Mouse (Mus musculus): ENCODE results near the gene Macrod2. TPM values are rescaled to one million over a fixed set of nuclear protein-coding genes. Genes with fewer than 3 reads are reported as not detected.

Macrod2 gene
- polyA plus RNA-seq, 1 experiment from 2014 or later, result 31.1 TPM

- Histone ChIP-seq H3K27ac (ENCODE audit: low read depth) (no peak overlapping the region), H3K36me3 (ENCODE audit: insufficient read depth) (no peaks in the 10 kb centered on the region), H3K27me3 (ENCODE audit: insufficient read depth, low read length) (no peaks in the 10 kb centered on the region), H3K4me2 (no peak overlapping the region), H3K4me1 (ENCODE audit: insufficient read depth) (no peaks in the 10 kb centered on the region), H3K4me3 (ENCODE audit: low read depth, low read length) (no peak overlapping the region), H3K9me3 (ENCODE audit: low read depth, low read length) (no peaks in the 10 kb centered on the region), H3K9ac (no peak overlapping the region)
- WGBS, result 14% methylated on average over 11 of the region's 11 CpGs
- TF ChIP-seq CTCF (IDR thresholded peaks at IDR 0.05; ENCODE audit: low read depth), result peak; percentile 90
- peak; percentile 92 for DNase-seq
- ATAC-seq (ENCODE audit: insufficient read depth), result peak; percentile 89; the same call in 1 of the 2 replicates
Observed at GRCm38 (mm10) chr2:142253913-142254312, 1858.8 kb downstream of the Macrod2 start.

GRCm38 (mm10) chr2:142254566-142254965 is 1859.5 kb downstream of the Macrod2 start:
- H3K27me3 ChIP-seq (ENCODE audit: insufficient read depth, low read length), result no peaks in the 10 kb centered on the region
- no peaks in the 10 kb centered on the region for H3K4me1 ChIP-seq (ENCODE audit: insufficient read depth)
- no peak overlapping the region for H3K27ac ChIP-seq (ENCODE audit: low read depth)
- no peak overlapping the region for H3K4me3 ChIP-seq (ENCODE audit: low read depth, low read length)
- no peak overlapping the region for H3K4me2 ChIP-seq
- no peaks in the 10 kb centered on the region for H3K36me3 ChIP-seq (ENCODE audit: insufficient read depth)
- no peak for ATAC-seq (ENCODE audit: insufficient read depth)
- no peaks in the 10 kb centered on the region for H3K9me3 ChIP-seq (ENCODE audit: low read depth, low read length)
- DNase-seq, result no peak
- TF ChIP-seq CTCF (IDR thresholded peaks at IDR 0.05; ENCODE audit: low read depth), result no peak
- 79% methylated on average over 6 of the region's 6 CpGs for WGBS
- H3K9ac ChIP-seq, result no peak overlapping the region

GRCm38 (mm10) chr2:142257501-142257900 is 1862.4 kb downstream of the Macrod2 start:
- ATAC-seq (ENCODE audit: insufficient read depth) (no peak), DNase-seq (no peak)
- H3K9ac ChIP-seq, result no peak overlapping the region
- H3K36me3 ChIP-seq (ENCODE audit: insufficient read depth), result no peaks in the 10 kb centered on the region
- H3K4me3 ChIP-seq (ENCODE audit: low read depth, low read length), result no peak overlapping the region
- H3K4me2 ChIP-seq, result no peak overlapping the region
- H3K27me3 ChIP-seq (ENCODE audit: insufficient read depth, low read length), result no peaks in the 10 kb centered on the region
- H3K27ac ChIP-seq (ENCODE audit: low read depth), result no peak overlapping the region
- no peak for TF ChIP-seq CTCF (IDR thresholded peaks at IDR 0.05; ENCODE audit: low read depth)
- no peaks in the 10 kb centered on the region for H3K4me1 ChIP-seq (ENCODE audit: insufficient read depth)
- H3K9me3 ChIP-seq (ENCODE audit: low read depth, low read length), result no peaks in the 10 kb centered on the region
- WGBS, result 90% methylated on average over 1 of the region's 1 CpGs

GRCm38 (mm10) chr2:142261046-142261445 is 1865.9 kb downstream of the Macrod2 start:
- 72% methylated on average over 6 of the region's 6 CpGs for WGBS
- Histone ChIP-seq H3K36me3 (ENCODE audit: insufficient read depth) (no peaks in the 10 kb centered on the region), H3K9me3 (ENCODE audit: low read depth, low read length) (no peaks in the 10 kb centered on the region), H3K27ac (ENCODE audit: low read depth) (no peak overlapping the region), H3K4me1 (ENCODE audit: insufficient read depth) (no peaks in the 10 kb centered on the region), H3K9ac (no peak overlapping the region), H3K4me2 (no peak overlapping the region), H3K4me3 (ENCODE audit: low read depth, low read length) (no peak overlapping the region), H3K27me3 (ENCODE audit: insufficient read depth, low read length) (no peaks in the 10 kb centered on the region)
- no peak for TF ChIP-seq CTCF (IDR thresholded peaks at IDR 0.05; ENCODE audit: low read depth)
- ATAC-seq (ENCODE audit: insufficient read depth) (no peak), DNase-seq (no peak)

- 76% methylated on average over 2 of the region's 2 CpGs for WGBS
- ATAC-seq (ENCODE audit: insufficient read depth) (no peak), DNase-seq (no peak)
- Histone ChIP-seq H3K9me3 (ENCODE audit: low read depth, low read length) (no peaks in the 10 kb centered on the region), H3K9ac (no peak overlapping the region), H3K27me3 (ENCODE audit: insufficient read depth, low read length) (no peaks in the 10 kb centered on the region), H3K27ac (ENCODE audit: low read depth) (no peak overlapping the region), H3K4me1 (ENCODE audit: insufficient read depth) (no peaks in the 10 kb centered on the region), H3K36me3 (ENCODE audit: insufficient read depth) (no peaks in the 10 kb centered on the region), H3K4me3 (ENCODE audit: low read depth, low read length) (no peak overlapping the region), H3K4me2 (no peak overlapping the region)
- TF ChIP-seq CTCF (IDR thresholded peaks at IDR 0.05; ENCODE audit: low read depth), result no peak
Observed at GRCm38 (mm10) chr2:142264697-142265096, 1869.6 kb downstream of the Macrod2 start.

GRCm38 (mm10) chr2:142267836-142268235 is 1872.7 kb downstream of the Macrod2 start:
- no peak overlapping the region for H3K4me3 ChIP-seq (ENCODE audit: low read depth, low read length)
- no peaks in the 10 kb centered on the region for H3K4me1 ChIP-seq (ENCODE audit: insufficient read depth)
- H3K27ac ChIP-seq (ENCODE audit: low read depth), result no peak overlapping the region
- no peak overlapping the region for H3K9ac ChIP-seq
- WGBS, result 59% methylated on average over 2 of the region's 2 CpGs
- no peak overlapping the region for H3K4me2 ChIP-seq
- no peaks in the 10 kb centered on the region for H3K9me3 ChIP-seq (ENCODE audit: low read depth, low read length)
- no peaks in the 10 kb centered on the region for H3K27me3 ChIP-seq (ENCODE audit: insufficient read depth, low read length)
- ATAC-seq (ENCODE audit: insufficient read depth), result no peak
- TF ChIP-seq CTCF (IDR thresholded peaks at IDR 0.05; ENCODE audit: low read depth), result no peak
- H3K36me3 ChIP-seq (ENCODE audit: insufficient read depth), result no peaks in the 10 kb centered on the region
- peak; percentile 49 for DNase-seq

GRCm38 (mm10) chr2:142286761-142287160 is 1891.7 kb downstream of the Macrod2 start:
- WGBS, result 43% methylated on average over 1 of the region's 1 CpGs
- H3K9me3 ChIP-seq (ENCODE audit: low read depth, low read length), result no peaks in the 10 kb centered on the region

GRCm38 (mm10) chr2:142294831-142295230 is 1899.7 kb downstream of the Macrod2 start:
- WGBS, result 72% methylated on average over 4 of the region's 4 CpGs
- no peak for DNase-seq

More at GRCm38 (mm10) chr2:142286761-142287160, 1891.7 kb downstream of the Macrod2 start:
- H3K27ac ChIP-seq (ENCODE audit: low read depth), result no peak overlapping the region
- no peaks in the 10 kb centered on the region for H3K27me3 ChIP-seq (ENCODE audit: insufficient read depth, low read length)
- no peak overlapping the region for H3K4me2 ChIP-seq
- H3K4me3 ChIP-seq (ENCODE audit: low read depth, low read length), result no peak overlapping the region
- DNase-seq, result no peak
- no peak overlapping the region for H3K9ac ChIP-seq
- ATAC-seq (ENCODE audit: insufficient read depth), result no peak
- no peaks in the 10 kb centered on the region for H3K4me1 ChIP-seq (ENCODE audit: insufficient read depth)
- no peak for TF ChIP-seq CTCF (IDR thresholded peaks at IDR 0.05; ENCODE audit: low read depth)
- no peaks in the 10 kb centered on the region for H3K36me3 ChIP-seq (ENCODE audit: insufficient read depth)

More at GRCm38 (mm10) chr2:142294831-142295230, 1899.7 kb downstream of the Macrod2 start:
- no peaks in the 10 kb centered on the region for H3K36me3 ChIP-seq (ENCODE audit: insufficient read depth)
- H3K4me3 ChIP-seq (ENCODE audit: low read depth, low read length), result no peak overlapping the region
- H3K27me3 ChIP-seq (ENCODE audit: insufficient read depth, low read length), result no peaks in the 10 kb centered on the region
- H3K9ac ChIP-seq, result no peak overlapping the region
- no peak overlapping the region for H3K4me2 ChIP-seq
- TF ChIP-seq CTCF (IDR thresholded peaks at IDR 0.05; ENCODE audit: low read depth), result no peak
- no peaks in the 10 kb centered on the region for H3K9me3 ChIP-seq (ENCODE audit: low read depth, low read length)
- H3K4me1 ChIP-seq (ENCODE audit: insufficient read depth), result no peaks in the 10 kb centered on the region
- no peak for ATAC-seq (ENCODE audit: insufficient read depth)
- no peak overlapping the region for H3K27ac ChIP-seq (ENCODE audit: low read depth)
